Mouse (Mus musculus) erythroblast, embryonic 14.5 days (primary cell): Measurements from ENCODE around the gene Scp2. TPM values are rescaled to one million over a fixed set of nuclear protein-coding genes. Genes with fewer than 3 reads are reported as not detected.

Experiments used
- H3K27me3 ChIP-seq: 2 replicates; pipeline ENCODE4 v1.6.1; 2012; ENCODE audit warnings: inconsistent platforms; ENCODE audit not compliant: control insufficient read depth
- H3K36me3 ChIP-seq: 2 replicates; pipeline ENCODE4 v1.6.1; 2012; ENCODE audit warnings: mild to moderate bottlenecking, inconsistent platforms; ENCODE audit not compliant: control insufficient read depth
- H3K4me1 ChIP-seq: 2 replicates; pipeline ENCODE4 v1.6.1; 2012; ENCODE audit warnings: inconsistent platforms; ENCODE audit not compliant: control insufficient read depth
- H3K4me3 ChIP-seq: replicated peaks from 2 replicates; pipeline ENCODE3; 2012; ENCODE audit warnings: moderate library complexity, mild to moderate bottlenecking, inconsistent platforms
- H3K9me3 ChIP-seq: 2 replicates; pipeline ENCODE4 v1.6.1; 2012; ENCODE audit warnings: low read length, inconsistent platforms, mixed read lengths; ENCODE audit not compliant: control insufficient read depth
- GATA1 ChIP-seq: IDR thresholded peaks from 2 replicates; pipeline ENCODE4 v1.6.1; 2012; ENCODE audit warnings: low read length, inconsistent platforms, mixed read lengths
- TAL1 ChIP-seq: IDR thresholded peaks from 3 replicates; pipeline ENCODE4 v1.6.1; 2012; ENCODE audit warnings: low read length, inconsistent platforms, mixed read lengths
- polyA plus RNA-seq: library from polyadenylated mRNA; stranded (reverse); fragments of >175 nt; gene quantifications from 2 replicates; pipeline ENCODE4 v1.2.3, GENCODE M21; 2012

The Scp2 gene
- polyA plus RNA-seq, 1 experiment = 3.0 TPM

DNA sequence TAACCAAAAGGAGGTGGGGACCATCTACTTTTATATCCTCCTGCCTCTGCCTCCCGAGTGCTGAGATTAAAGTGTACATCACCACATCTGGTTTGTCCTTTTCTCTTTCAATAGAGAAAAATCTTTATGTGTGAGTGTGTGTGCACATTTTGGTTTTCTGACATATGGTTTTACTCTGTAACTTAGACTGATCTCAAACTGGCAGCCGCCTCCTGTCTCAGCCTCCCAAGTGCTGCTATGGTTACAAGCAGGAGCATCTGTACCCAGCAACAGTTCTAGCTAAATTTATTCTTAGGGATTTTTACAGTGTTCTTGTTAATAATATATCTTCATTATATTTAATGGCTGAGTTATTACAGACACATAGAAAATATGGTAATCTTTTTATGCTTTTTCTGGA lies 87.6 kb downstream of the Scp2 start:
- TF ChIP-seq GATA1 = no peak
- no peak for TF ChIP-seq TAL1
- H3K4me1 ChIP-seq = no peaks in the 10 kb centered on the region
- H3K36me3 ChIP-seq = peaks cover 84% of the 10 kb centered on the region
- no peaks in the 10 kb centered on the region for H3K27me3 ChIP-seq
- H3K4me3 ChIP-seq = no peak overlapping the region
- H3K9me3 ChIP-seq = no peaks in the 10 kb centered on the region

DNA sequence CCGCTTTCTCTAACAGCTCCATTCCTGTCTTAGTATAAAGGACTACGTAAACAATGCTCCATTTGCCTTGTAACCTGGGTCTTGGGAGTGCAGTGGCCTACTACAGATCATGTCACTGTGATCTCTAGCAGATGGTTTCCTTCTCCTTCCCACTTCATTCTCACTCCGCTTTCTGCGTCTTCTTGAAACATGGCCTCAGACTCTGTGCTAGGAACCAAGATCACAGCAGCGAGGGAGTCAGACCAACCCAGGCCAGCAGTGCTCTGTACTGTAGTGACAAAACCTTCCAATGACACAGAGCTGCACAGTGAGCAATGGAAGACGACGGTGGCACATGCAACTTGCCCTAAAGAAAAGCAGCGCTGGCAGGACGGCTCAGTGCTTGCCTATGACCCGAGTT lies 88.9 kb downstream of the Scp2 start:
- TF ChIP-seq TAL1 = no peak
- no peak for TF ChIP-seq GATA1
- Histone ChIP-seq H3K36me3 (peaks cover 87% of the 10 kb centered on the region), H3K9me3 (no peaks in the 10 kb centered on the region), H3K4me1 (no peaks in the 10 kb centered on the region), H3K4me3 (no peak overlapping the region), H3K27me3 (no peaks in the 10 kb centered on the region)

DNA sequence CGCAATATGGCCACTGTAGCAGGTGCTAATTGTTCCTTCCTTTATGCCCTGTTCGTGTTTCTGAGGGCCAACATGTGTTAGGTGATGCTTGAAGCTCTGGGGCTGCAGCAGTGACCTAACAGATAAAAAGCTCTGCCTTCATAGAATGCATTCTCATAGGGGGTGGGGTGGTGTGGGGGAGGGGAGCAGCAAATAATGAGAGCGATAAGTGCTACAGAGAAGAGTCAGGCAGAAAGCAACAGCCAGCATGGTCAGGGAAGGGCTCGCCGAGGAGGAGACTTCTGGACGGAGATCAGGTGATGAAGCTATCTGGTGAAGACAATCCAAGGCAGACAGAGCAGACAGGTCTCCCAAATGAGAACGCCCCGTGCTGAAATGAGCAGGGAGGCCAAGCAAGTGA lies 92.1 kb downstream of the Scp2 start:
- peaks cover 86% of the 10 kb centered on the region for H3K36me3 ChIP-seq
- TF ChIP-seq GATA1 (no peak), TAL1 (no peak)
- H3K27me3 ChIP-seq = no peaks in the 10 kb centered on the region

DNA sequence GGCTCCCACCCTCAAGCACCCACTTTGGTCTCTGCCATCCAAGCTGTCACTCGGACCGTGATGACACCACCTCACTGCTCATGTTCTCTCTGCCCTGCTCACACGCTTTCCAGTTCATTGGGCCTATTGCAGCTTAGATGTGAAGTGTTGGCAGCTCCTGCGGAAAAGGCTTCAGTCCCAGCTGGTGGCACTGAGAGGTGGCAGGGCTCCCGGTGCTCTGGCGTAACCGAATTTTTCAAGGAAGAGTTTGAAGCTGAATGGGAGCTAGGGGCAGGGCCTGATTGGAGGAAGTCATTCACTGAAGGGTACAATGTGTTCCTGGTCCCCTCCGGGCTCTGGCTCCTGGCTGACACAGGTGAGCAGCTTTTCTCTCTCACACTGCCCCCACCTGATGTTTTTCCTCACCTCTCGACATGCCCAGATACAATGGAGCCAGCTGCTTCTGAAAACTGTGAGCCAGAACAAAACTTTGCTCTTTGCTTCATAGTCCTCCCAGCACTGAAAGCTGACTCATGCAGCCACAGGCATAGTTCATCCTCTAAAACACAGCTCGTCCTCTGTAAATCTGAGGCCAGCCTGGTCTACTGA lies 93.0 kb downstream of the Scp2 start:
- TF ChIP-seq TAL1 (no peak), GATA1 (no peak)
- Histone ChIP-seq H3K4me3 (no peak overlapping the region), H3K36me3 (peaks cover 88% of the 10 kb centered on the region), H3K9me3 (no peaks in the 10 kb centered on the region), H3K27me3 (no peaks in the 10 kb centered on the region), H3K4me1 (peaks cover 10% of the 10 kb centered on the region)

More for the DNA sequence above, 92.1 kb downstream of the Scp2 start:
- Histone ChIP-seq H3K9me3 (no peaks in the 10 kb centered on the region), H3K4me3 (no peak overlapping the region), H3K4me1 (peaks cover 4% of the 10 kb centered on the region)

DNA sequence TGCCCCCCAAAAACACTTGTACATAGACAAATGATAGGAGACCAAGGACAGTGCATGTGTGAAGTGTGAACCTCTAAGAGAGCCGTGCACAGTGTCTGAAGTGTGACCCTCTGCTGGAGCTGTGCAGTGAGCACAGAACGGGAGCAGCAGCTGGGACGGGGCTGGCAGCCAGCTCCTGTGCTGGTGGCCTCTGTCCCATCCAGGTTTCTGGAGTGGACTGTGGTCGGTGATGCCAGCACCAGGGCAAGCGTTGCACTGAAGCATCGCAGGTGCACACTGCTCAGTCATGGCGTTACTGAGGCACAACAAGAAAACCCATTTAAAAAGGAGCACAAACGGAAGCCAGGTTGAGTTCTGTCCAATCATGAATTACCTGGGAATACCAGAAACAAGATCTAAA lies 98.7 kb downstream of the Scp2 start:
- H3K27me3 ChIP-seq = no peaks in the 10 kb centered on the region
- no peak for TF ChIP-seq TAL1
- H3K9me3 ChIP-seq = no peaks in the 10 kb centered on the region
- no peak overlapping the region for H3K4me3 ChIP-seq
- H3K36me3 ChIP-seq = peaks cover 73% of the 10 kb centered on the region
- H3K4me1 ChIP-seq = peaks cover 13% of the 10 kb centered on the region

DNA sequence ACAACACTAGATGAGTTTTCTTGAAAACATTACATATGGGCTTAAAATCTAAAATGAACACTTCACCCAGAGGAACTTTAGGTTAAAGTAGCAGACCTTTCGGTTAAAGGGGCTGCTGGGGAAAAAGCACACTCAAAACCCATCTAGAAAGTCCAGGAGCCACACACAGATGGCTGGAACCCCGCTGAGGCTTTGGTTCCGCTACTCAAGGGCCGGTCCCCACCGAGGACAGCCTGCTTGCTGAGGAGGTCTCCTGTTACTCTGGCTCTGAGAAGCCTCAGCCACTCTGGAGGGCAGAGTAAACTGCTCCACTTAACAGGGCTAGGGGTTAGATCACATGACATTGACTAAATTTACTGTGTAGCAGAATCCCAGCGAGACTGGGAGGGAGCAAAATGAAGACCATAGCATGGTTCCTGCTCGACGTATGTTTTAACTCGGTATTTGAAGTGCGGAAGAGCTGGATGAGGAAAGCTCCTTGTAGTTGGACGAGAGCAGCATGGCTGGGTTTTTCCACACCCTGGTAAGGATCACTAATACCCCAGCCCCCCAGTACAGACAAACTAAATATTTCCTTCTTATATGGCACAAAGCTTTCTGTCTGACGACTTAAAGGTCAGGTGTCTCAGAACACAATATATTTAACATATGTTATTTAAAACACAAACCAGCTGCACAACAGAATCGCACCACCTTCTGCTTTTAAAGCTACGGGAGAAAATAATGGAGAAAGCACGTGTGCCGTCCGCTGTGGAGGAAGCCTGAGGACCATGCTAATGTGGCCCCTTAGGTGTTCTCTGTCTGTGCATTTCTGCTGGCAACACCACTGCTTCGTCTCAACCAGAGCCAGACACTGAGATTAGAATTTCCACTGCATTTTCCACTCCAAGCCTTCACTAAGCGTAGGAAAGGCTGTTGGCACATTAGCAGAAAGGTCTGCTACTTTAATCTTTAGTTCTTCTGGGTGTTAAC lies 99.4 kb downstream of the Scp2 start:
- H3K9me3 ChIP-seq = no peaks in the 10 kb centered on the region
- H3K4me3 ChIP-seq = no peak overlapping the region
- H3K27me3 ChIP-seq = no peaks in the 10 kb centered on the region
- H3K36me3 ChIP-seq = peaks cover 68% of the 10 kb centered on the region
- TF ChIP-seq GATA1 (no peak), TAL1 (no peak)
- H3K4me1 ChIP-seq = peaks cover 13% of the 10 kb centered on the region

DNA sequence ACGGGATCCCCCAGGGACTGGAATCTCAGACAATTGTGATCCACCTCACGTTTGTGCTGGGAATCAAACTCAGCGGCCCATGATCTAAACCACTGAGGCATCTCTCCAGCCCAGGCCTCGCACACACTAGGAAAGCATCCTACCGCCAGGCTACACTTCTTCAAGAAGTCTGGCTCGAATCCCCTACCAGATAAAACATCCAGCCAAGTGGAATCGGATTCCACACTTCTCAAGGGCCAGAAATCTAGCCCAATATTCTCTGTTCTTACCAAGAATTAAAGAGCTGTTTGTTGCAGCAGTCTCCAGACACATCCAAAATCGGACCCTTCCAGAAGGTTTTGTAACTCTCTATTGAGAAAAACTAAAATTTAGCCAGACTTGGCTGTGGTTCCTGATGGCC lies 107.8 kb downstream of the Scp2 start:
- no peak for TF ChIP-seq GATA1
- TF ChIP-seq TAL1 = no peak
- H3K36me3 ChIP-seq = peaks cover 4% of the 10 kb centered on the region
- no peak overlapping the region for H3K4me3 ChIP-seq
- H3K4me1 ChIP-seq = no peaks in the 10 kb centered on the region
- H3K9me3 ChIP-seq = peaks cover 3% of the 10 kb centered on the region; the same call in 1 of the 2 replicates
- peaks cover 24% of the 10 kb centered on the region for H3K27me3 ChIP-seq

DNA sequence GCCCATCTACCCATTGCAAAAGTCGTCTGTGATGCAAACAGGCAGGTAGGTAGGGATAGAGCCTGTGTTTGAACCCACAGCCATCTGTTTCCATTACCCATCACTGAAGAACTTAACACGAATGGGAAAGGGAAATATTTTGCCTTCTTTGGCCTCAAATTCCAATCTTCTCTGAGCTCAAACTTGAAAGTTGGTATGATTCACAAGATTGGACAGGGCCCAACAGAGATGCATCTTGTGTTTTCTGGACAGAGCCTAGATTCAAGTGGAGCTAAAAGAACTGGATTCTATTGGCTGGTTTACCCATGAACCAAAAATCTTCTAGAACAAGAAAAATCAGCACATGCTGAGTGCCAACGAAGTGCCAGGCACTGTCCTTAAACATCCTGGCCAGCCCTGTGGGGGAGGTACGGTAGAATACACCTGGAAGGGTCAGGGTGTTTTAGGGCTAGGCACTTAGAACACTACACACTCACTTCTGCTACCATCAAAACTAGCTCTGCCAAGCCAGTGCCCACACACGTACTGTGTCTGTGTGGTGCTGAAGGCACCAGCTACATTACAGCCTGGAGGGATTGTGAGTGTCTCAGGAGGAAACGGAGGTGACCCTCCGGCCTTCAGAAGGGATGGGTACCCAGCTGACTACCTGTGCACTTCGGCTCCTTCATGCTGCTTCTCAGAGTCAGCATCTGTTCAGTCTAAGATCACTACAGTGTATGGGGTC lies 111.6 kb downstream of the Scp2 start:
- no peaks in the 10 kb centered on the region for H3K36me3 ChIP-seq
- peaks cover 5% of the 10 kb centered on the region; the same call in 1 of the 2 replicates for H3K9me3 ChIP-seq
- H3K27me3 ChIP-seq = peaks cover 58% of the 10 kb centered on the region
- TF ChIP-seq TAL1 (no peak), GATA1 (no peak)
- peaks cover 10% of the 10 kb centered on the region for H3K4me1 ChIP-seq
- H3K4me3 ChIP-seq = no peak overlapping the region

DNA sequence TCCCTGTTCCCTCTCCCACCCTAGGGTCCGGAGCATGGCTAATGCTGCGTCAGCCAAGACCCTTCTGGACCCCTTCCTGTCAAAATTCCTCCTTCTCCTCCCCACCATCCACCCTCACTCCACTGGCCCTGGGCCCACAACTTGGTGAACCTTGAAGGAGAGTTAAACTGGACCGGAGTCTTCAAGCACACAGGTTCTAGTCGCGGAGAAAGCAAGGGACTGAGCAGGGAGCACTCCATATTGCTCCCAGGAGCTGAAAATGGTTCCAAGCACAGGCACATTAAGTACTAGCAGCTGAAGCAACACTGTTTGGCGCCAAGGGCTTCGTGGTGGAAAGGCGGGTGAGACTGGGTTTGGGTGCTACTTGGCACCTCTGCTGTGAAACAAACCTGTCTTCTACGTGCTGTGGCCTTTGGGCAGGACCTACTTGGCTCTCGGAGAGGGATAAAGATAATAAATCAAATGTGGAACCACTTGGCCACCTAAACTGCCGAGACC lies 112.4 kb downstream of the Scp2 start:
- peaks cover 5% of the 10 kb centered on the region; the same call in 1 of the 2 replicates for H3K9me3 ChIP-seq
- H3K4me1 ChIP-seq = peaks cover 18% of the 10 kb centered on the region
- H3K36me3 ChIP-seq = no peaks in the 10 kb centered on the region
- TF ChIP-seq GATA1 = no peak
- no peak for TF ChIP-seq TAL1
- peaks cover 61% of the 10 kb centered on the region for H3K27me3 ChIP-seq
- no peak overlapping the region for H3K4me3 ChIP-seq
